Mouse (Mus musculus) right cerebral cortex, adult 18-20 months (tissue): ENCODE measurements around the gene Aanat.

Source experiments
- DNase-seq: peaks from one replicate; pipeline ENCODE4 v3.0.0; 2022; ENCODE audit warnings: mixed read lengths

The Aanat gene

GRCm38 (mm10) chr11:116586310-116586709, at the start of gene Aanat:
Gene Aanat (plus strand): TSS chr11:116586432.
- DNase-seq: no peak

- no peak for DNase-seq
Observed at GRCm38 (mm10) chr11:116536685-116537084, 49.5 kb upstream of the Aanat start.

GRCm38 (mm10) chr11:116537388-116537787, 48.8 kb upstream of the Aanat start:
- no peak for DNase-seq

GRCm38 (mm10) chr11:116538142-116538735, 48.0 kb upstream of the Aanat start:
- no peak for DNase-seq

GRCm38 (mm10) chr11:116541183-116541582, 45.0 kb upstream of the Aanat start:
- no peak for DNase-seq

GRCm38 (mm10) chr11:116543110-116543509, 43.1 kb upstream of the Aanat start:
- peak; percentile 63 for DNase-seq

GRCm38 (mm10) chr11:116547296-116548060, 38.8 kb upstream of the Aanat start:
- no peak for DNase-seq

GRCm38 (mm10) chr11:116548780-116549179, 37.5 kb upstream of the Aanat start:
- no peak for DNase-seq

- no peak for DNase-seq
Observed at GRCm38 (mm10) chr11:116549273-116550038, 36.8 kb upstream of the Aanat start.

- no peak for DNase-seq
Observed at GRCm38 (mm10) chr11:116550748-116551147, 35.5 kb upstream of the Aanat start.

GRCm38 (mm10) chr11:116552194-116552593, 34.0 kb upstream of the Aanat start:
- DNase-seq: peak; percentile 41

GRCm38 (mm10) chr11:116554171-116554878, 31.9 kb upstream of the Aanat start:
- DNase-seq: no peak

- no peak for DNase-seq
Observed at GRCm38 (mm10) chr11:116555572-116555971, 30.7 kb upstream of the Aanat start.

- DNase-seq: no peak
Observed at GRCm38 (mm10) chr11:116556308-116556707, 29.9 kb upstream of the Aanat start.

- no peak for DNase-seq
Observed at GRCm38 (mm10) chr11:116565283-116566041, 20.8 kb upstream of the Aanat start.

GRCm38 (mm10) chr11:116567531-116567930, 18.7 kb upstream of the Aanat start:
- DNase-seq: no peak

GRCm38 (mm10) chr11:116570821-116571220, 15.4 kb upstream of the Aanat start:
- no peak for DNase-seq

GRCm38 (mm10) chr11:116571767-116572679, 14.2 kb upstream of the Aanat start:
- no peak for DNase-seq

GRCm38 (mm10) chr11:116572756-116573543, 13.3 kb upstream of the Aanat start:
- DNase-seq: peak; percentile 69

- no peak for DNase-seq
Observed at GRCm38 (mm10) chr11:116574486-116574885, 11.7 kb upstream of the Aanat start.
